Mouse (Mus musculus) heart, adult 2 months (tissue): Measurements from ENCODE around the gene Cd164. TPM values are rescaled to one million over a fixed set of nuclear protein-coding genes. Genes with fewer than 3 reads are reported as not detected.

Experiments
- DNase-seq, 2 experiments: peaks; one replicate each; pipeline ENCODE4 v3.0.0; 2021
- H3K27ac ChIP-seq: fragments of 200-600 bp; 2 replicates; pipeline ENCODE4 v1.8.1; 2022
- H3K27me3 ChIP-seq: fragments of 200-500 bp; 2 replicates; pipeline ENCODE4 v1.6.1; 2012; ENCODE audit warnings: mild to moderate bottlenecking, low read length, inconsistent platforms, mixed read lengths; ENCODE audit not compliant: control insufficient read depth, insufficient read depth
- H3K36me3 ChIP-seq: fragments of 200-500 bp; 2 replicates; pipeline ENCODE4 v1.6.1; 2012; ENCODE audit warnings: low read length, inconsistent platforms; ENCODE audit not compliant: control insufficient read depth, insufficient read depth
- H3K4me1 ChIP-seq: fragments of 200-500 bp; 2 replicates; pipeline ENCODE4 v1.6.1; 2011; ENCODE audit warnings: low read length; ENCODE audit not compliant: control insufficient read depth, insufficient read depth
- H3K4me3 ChIP-seq: fragments of 200-600 bp; 2 replicates; pipeline ENCODE4 v1.8.1; 2022
- H3K79me2 ChIP-seq: fragments of 200-500 bp; replicated peaks from 2 replicates; pipeline ENCODE4 v1.6.1; 2012; ENCODE audit warnings: mild to moderate bottlenecking, inconsistent platforms, low read length, moderate library complexity, mixed read lengths; ENCODE audit not compliant: control insufficient read depth, insufficient read depth
- H3K9ac ChIP-seq: fragments of 200-500 bp; 2 replicates; pipeline ENCODE4 v1.6.1; 2012; ENCODE audit warnings: low read depth, mild to moderate bottlenecking, control low read depth, inconsistent platforms, low read length, mixed read lengths
- CTCF ChIP-seq: fragments of 200-600 bp; IDR thresholded peaks from 2 replicates; pipeline ENCODE4 v1.8.1; 2022; ENCODE audit warnings: antibody characterized with exemption, mild to moderate bottlenecking, moderate library complexity
- EP300 ChIP-seq: fragments of 200-500 bp; IDR thresholded peaks from 2 replicates; pipeline ENCODE4 v1.6.1; 2011; ENCODE audit warnings: low read depth, low read length, control low read depth; ENCODE audit not compliant: insufficient read depth
- POLR2A ChIP-seq: fragments of 200-500 bp; IDR thresholded peaks from 2 replicates; pipeline ENCODE4 v1.6.1; 2011; ENCODE audit warnings: mild to moderate bottlenecking, low read depth, low read length, control low read depth; ENCODE audit not compliant: insufficient read depth
- WGBS: fragments of 180-500 bp; shearing (Covaris S2); methylation state at CpG from one replicate; pipeline ENCODE4 v1.1.7; 2018; 5-methylcytosine and 5-hydroxymethylcytosine counted together
- intact Hi-C: fragments of 180-260 bp; cut with DNase I; formaldehyde crosslinking; loops from one replicate; pipeline ENCODE4 v1.15.1; 2025
- polyA plus RNA-seq: library from polyadenylated mRNA; depleted of rRNA; stranded (reverse); fragments of >200 nt; gene quantifications from 2 replicates; pipeline ENCODE4 v1.2.3, GENCODE M21; 2012
- total RNA-seq, 2 experiments: library from RNA; stranded (reverse); gene quantifications; 2 replicates each; pipeline ENCODE4 v1.2.3; 2021

The Cd164 gene
- total and polyA plus RNA-seq, 3 experiments: 131 to 151 (median 137) TPM

DNA sequence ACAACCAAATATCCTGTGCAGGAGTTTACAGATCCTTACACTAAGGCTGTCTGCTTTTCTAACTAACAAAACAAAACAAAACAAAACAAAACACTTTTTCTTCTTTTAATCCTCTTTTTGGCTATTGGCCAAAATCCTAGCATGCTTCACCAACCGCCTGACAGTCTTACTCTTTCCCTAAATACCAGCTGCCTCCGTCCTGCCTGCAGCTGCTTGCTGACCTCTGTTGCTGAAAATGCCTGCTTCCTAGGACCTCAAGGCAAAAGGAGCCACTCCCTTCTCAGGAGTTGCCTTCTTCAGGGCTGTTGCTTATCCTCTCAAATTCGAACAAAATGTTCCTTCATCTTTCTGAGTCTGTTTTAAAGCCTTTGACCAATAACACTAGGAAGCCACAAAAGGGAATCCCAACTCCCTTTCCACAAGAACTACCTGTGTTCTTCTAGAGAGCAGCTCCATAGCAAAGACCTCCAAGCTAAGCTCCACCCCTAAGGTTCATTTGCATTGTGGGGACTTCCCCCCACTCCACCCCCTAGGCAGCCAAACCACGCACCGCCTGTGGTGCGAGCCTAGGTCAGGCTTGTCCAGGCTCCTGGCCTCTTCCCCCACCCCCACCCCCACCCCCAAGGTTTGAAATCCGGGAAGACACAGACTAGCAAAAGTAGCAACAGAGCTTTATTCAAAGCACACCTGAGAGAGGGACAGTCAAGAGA, 25.4 kb downstream of the Cd164 start:
- no peak overlapping the region for H3K4me3 ChIP-seq
- WGBS: 26% methylated on average over 7 of the region's 7 CpGs
- H3K27ac ChIP-seq: no peak overlapping the region
- H3K79me2 ChIP-seq: no peaks in the 10 kb centered on the region
- H3K36me3 ChIP-seq: no peaks in the 10 kb centered on the region
- intact Hi-C loops: no loop called here
- H3K4me1 ChIP-seq: no peaks in the 10 kb centered on the region
- no peak for TF ChIP-seq CTCF
- TF ChIP-seq POLR2A: no peak
- no peak for TF ChIP-seq EP300
- peak in 1 of 2 experiments; percentile 12 for DNase-seq
- no peak overlapping the region for H3K9ac ChIP-seq
- H3K27me3 ChIP-seq: no peaks in the 10 kb centered on the region

GRCm38 (mm10) chr10:41545224-41545755, 26.1 kb downstream of the Cd164 start:
- Histone ChIP-seq H3K4me1 (no peaks in the 10 kb centered on the region), H3K36me3 (no peaks in the 10 kb centered on the region), H3K4me3 (no peak overlapping the region), H3K79me2 (no peaks in the 10 kb centered on the region), H3K27me3 (no peaks in the 10 kb centered on the region), H3K9ac (no peak overlapping the region), H3K27ac (no peak overlapping the region)
- TF ChIP-seq CTCF (no peak), EP300 (no peak), POLR2A (no peak)
- WGBS: 68% methylated on average over 7 of the region's 7 CpGs
- intact Hi-C loops: no loop called here
- DNase-seq: no peak

DNA sequence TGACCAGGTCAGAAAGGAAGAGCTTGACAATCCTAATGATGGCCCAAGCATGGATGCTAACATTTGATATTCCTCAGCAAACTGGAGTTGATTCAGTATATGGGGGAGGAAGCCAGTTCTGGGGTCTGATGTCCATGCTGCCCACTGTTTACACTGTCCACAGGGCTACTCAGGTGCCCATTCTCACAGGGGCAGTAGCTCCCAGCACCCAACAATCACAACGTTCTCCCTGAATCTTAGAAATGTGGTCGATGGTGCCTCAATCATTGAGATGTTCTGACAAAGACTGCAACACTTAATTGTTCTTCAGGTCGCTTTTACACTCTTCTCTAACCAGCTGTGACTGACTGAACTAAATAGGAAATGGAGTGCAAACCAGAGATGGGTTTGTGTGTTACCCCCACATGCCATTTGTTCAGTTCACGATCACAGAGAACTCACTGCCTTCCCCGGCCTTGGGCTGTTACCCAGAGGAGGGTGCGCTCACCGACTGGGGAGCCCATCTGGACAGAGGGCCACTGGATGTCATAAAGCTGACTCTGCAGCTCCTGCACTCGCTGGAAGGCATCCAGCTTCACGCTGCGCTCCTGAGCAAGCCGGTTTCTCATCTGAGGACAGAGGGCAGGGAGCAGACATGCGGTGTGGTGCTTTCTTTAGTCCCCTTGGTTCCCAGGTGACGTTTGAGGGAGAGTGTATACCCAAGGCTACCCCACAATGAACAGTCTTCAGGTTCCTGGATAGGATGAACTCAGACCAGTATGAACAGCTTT, 27.4 kb downstream of the Cd164 start:
- WGBS: 61% methylated on average over 13 of the region's 13 CpGs
- H3K27ac ChIP-seq: no peak overlapping the region
- no peaks in the 10 kb centered on the region for H3K4me1 ChIP-seq
- intact Hi-C loops: no loop called here
- H3K27me3 ChIP-seq: no peaks in the 10 kb centered on the region
- TF ChIP-seq POLR2A (no peak), CTCF (no peak), EP300 (no peak)
- H3K9ac ChIP-seq: no peak overlapping the region
- H3K4me3 ChIP-seq: no peak overlapping the region
- DNase-seq: no peak
- no peaks in the 10 kb centered on the region for H3K36me3 ChIP-seq
- H3K79me2 ChIP-seq: no peaks in the 10 kb centered on the region

DNA sequence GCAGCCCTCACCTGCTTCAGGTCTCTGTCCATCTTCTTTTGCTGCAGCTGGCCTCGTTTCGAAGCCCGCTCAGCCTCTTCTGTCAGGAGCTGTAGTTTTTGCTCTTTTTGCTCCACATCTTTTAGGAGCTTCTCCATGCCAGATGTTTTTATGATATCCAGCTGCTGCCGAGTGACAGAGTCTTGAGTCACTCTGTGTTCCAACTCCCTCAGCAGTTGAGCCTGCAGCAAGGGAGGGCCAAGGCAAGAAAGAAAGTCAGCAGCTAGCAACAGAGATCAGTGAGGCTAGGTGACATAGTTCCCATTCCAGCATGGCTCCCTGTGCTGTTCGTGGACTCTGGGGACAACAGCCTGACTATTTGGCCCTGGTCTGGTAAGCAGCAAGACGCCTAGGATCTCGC, 31.5 kb downstream of the Cd164 start:
- H3K4me3 ChIP-seq: no peak overlapping the region
- H3K36me3 ChIP-seq: no peaks in the 10 kb centered on the region
- no peak overlapping the region for H3K27ac ChIP-seq
- H3K27me3 ChIP-seq: no peaks in the 10 kb centered on the region
- 66% methylated on average over 7 of the region's 7 CpGs for WGBS
- TF ChIP-seq CTCF (no peak), EP300 (no peak), POLR2A (no peak)
- no peak overlapping the region for H3K9ac ChIP-seq
- H3K79me2 ChIP-seq: no peaks in the 10 kb centered on the region
- intact Hi-C loops: no loop called here
- DNase-seq: peak; percentile 24 to 34
- peaks cover 1% of the 10 kb centered on the region; the same call in 1 of the 2 replicates for H3K4me1 ChIP-seq

DNA sequence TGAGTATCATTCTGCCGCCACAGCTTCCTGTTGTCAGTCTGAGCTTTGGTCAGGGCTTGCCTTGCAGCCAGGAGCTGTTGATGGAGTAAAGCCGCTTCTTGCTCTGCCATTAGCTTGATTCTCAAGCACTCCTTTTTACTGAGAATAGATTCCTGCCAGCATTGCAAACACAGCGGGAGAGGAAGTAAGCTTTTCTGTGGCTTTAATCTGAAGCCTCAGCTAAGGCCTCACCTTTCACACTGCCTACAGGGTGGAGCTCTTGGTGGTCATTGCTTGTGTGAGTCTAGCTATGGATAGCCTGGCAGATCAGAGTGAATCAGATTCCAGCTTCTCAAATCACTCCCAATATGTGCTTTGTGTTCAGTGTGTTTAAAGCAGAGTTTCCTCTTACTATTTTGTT, 33.1 kb downstream of the Cd164 start:
- TF ChIP-seq POLR2A (no peak), CTCF (no peak), EP300 (no peak)

More for the DNA sequence above, 33.1 kb downstream of the Cd164 start:
- Histone ChIP-seq H3K27ac (no peak overlapping the region), H3K36me3 (no peaks in the 10 kb centered on the region), H3K79me2 (no peaks in the 10 kb centered on the region), H3K27me3 (no peaks in the 10 kb centered on the region), H3K9ac (no peak overlapping the region), H3K4me3 (no peak overlapping the region), H3K4me1 (peaks cover 1% of the 10 kb centered on the region; the same call in 1 of the 2 replicates)
- intact Hi-C loops: no loop called here
- WGBS: 65% methylated on average over 3 of the region's 3 CpGs
- no peak for DNase-seq
